Mouse (Mus musculus): ENCODE data around the gene Sgcd.

DNA sequence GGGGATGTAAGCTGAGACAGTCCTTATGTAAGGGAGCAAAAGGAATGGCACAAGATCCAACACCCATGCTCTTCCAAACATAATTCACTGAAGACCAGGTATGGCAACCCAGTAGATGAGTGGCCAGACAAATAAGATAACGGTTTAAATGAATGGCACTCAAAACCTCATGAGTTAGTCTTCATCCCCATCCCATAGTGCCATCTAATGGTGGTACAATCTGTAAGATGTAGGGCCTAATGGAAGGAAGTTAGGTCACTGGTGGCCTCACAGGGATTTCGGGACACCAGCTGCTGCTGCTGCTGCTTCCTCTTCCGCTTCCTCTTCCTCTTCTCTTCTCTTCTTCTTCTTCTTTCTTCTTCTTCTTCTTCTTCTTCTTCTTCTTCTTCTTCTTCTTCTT, 601.0 kb downstream of the Sgcd start:
- no peak for TF ChIP-seq EP300 (IDR thresholded peaks at IDR 0.05; ENCODE audit: low read depth)
- TF ChIP-seq CTCF (IDR thresholded peaks at IDR 0.05; ENCODE audit: low read depth), result peak; percentile 30; the same call in 1 of the 2 replicates
